Mouse (Mus musculus) megakaryocyte, embryonic 14.5 days (primary cell): ENCODE measurements around the gene Tfcp2l1.

Source experiments
- FLI1 ChIP-seq: IDR thresholded peaks from 2 replicates; pipeline ENCODE4 v1.6.1; 2012; ENCODE audit warnings: low read length, inconsistent platforms, mixed read lengths
- GATA1 ChIP-seq: IDR thresholded peaks from 3 replicates; pipeline ENCODE4 v1.6.1; 2012; ENCODE audit warnings: mixed read lengths, low read length, inconsistent platforms, borderline replicate concordance

DNA sequence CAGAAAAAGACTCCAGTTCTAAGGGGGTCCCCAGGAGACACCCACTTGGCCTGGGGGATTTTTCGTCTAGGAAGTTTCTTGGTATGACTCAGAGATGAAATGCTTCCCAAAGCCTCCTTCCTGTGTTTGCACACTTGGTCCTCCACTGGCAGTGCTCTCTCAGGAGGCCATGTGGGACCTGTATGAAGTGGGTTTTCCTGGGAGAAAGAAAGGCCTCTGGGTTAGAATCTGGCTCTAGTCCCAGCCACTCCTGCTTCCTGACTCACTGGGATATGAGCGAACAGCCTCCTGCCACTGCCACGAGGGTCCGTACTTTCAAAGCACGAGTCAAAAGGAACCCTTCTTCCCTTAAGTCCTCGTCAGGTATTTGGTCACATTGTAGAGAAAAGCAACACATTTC, 70.2 kb downstream of the Tfcp2l1 start:
- no peak for TF ChIP-seq FLI1
- TF ChIP-seq GATA1: no peak
